Mouse (Mus musculus): ENCODE data around the gene Mrgprd.

GRCm38 (mm10) chr7:145334428-145335027 lies 19.9 kb downstream of the Mrgprd start:
- TF ChIP-seq GATA1 (IDR thresholded peaks at IDR 0.05; ENCODE audit: low read length) (no peak), TAL1 (IDR thresholded peaks at IDR 0.05; ENCODE audit: low read length) (no peak)

Measured in erythroblast, embryonic 14.5 days (primary cell).